Mouse (Mus musculus) monocyte, adult 5-6 weeks (primary cell): ENCODE results near the gene Dbndd2. TPM values are rescaled to one million over a fixed set of nuclear protein-coding genes. Genes with fewer than 3 reads are reported as not detected.
A peak's percentile ranks its signal among the peaks of the same experiment; 100 is the strongest.

Experiments
- ATAC-seq: fragments of 153-309, 156-312 bp; replicated peaks from 2 replicates; pipeline ENCODE4 v1.8.0; 2017; ENCODE audit warnings: mild to moderate bottlenecking; ENCODE audit not compliant: low TSS enrichment, insufficient number of reproducible peaks, severe bottlenecking, poor library complexity, low FRiP score
- total RNA-seq: library from RNA; stranded (forward); fragments of 200-1000, 200-491, 200-594 nt; gene quantifications from 3 replicates; pipeline ENCODE4 v1.2.3, GENCODE M21; 2017

The Dbndd2 gene
- total RNA-seq, 1 experiment from 2014 or later: 7.4 TPM

- no peak for ATAC-seq
Observed at GRCm38 (mm10) chr2:164519171-164519526, 33.2 kb downstream of the Dbndd2 start.

- peak; percentile 69 for ATAC-seq
Observed at GRCm38 (mm10) chr2:164520782-164521181, 34.9 kb downstream of the Dbndd2 start.

GRCm38 (mm10) chr2:164521841-164522240 is 35.9 kb downstream of the Dbndd2 start:
- peak; percentile 80 for ATAC-seq

GRCm38 (mm10) chr2:164522280-164522679 is 36.4 kb downstream of the Dbndd2 start:
- ATAC-seq: 0 out of 2 replicates have a peak, but pooled peaks have one; percentile 11

- no peak for ATAC-seq
Observed at GRCm38 (mm10) chr2:164523301-164523773, 37.4 kb downstream of the Dbndd2 start.

GRCm38 (mm10) chr2:164528557-164528956 is 42.7 kb downstream of the Dbndd2 start:
- no peak for ATAC-seq

- ATAC-seq: peak; percentile 73
Observed at GRCm38 (mm10) chr2:164531169-164531568, 45.3 kb downstream of the Dbndd2 start.

GRCm38 (mm10) chr2:164534315-164534714 is 48.4 kb downstream of the Dbndd2 start:
- no peak for ATAC-seq

GRCm38 (mm10) chr2:164537003-164537402 is 51.1 kb downstream of the Dbndd2 start:
- ATAC-seq: no peak

GRCm38 (mm10) chr2:164540652-164541427 is 54.9 kb downstream of the Dbndd2 start:
- no peak for ATAC-seq

- ATAC-seq: no peak
Observed at GRCm38 (mm10) chr2:164542132-164542531, 56.2 kb downstream of the Dbndd2 start.

- no peak for ATAC-seq
Observed at GRCm38 (mm10) chr2:164542598-164542997, 56.7 kb downstream of the Dbndd2 start.

Other genes with a start within 250 kb of the Dbndd2 start
- gene Svs2, start 247.6 kb upstream of the Dbndd2 start, total RNA-seq: 1.1 to 1.6 TPM in 2 of 3 replicates, not detected in the other
- not detected in 3 replicates for gene Svs3b, start 229.5 kb upstream of the Dbndd2 start, total RNA-seq
- gene Svs4, start 207.6 kb upstream of the Dbndd2 start, total RNA-seq: not detected in 3 replicates
- not detected in 3 replicates for gene Svs3a, start 196.8 kb upstream of the Dbndd2 start, total RNA-seq
- not detected in 3 replicates for gene Svs6, start 169.4 kb upstream of the Dbndd2 start, total RNA-seq
- gene Svs5, start 153.4 kb upstream of the Dbndd2 start, total RNA-seq: not detected in 3 replicates
- gene Slpi, start 97.0 kb upstream of the Dbndd2 start, total RNA-seq: 7.4 to 25.2 TPM (median 20.6 TPM) in 3 replicates
- not detected in 3 replicates for gene Rbpjl, start 83.0 kb upstream of the Dbndd2 start, total RNA-seq
- not detected in 3 replicates for gene Matn4, start 80.9 kb upstream of the Dbndd2 start, total RNA-seq
- gene Sdc4, start 42.2 kb upstream of the Dbndd2 start, total RNA-seq: 14.1 to 26.0 TPM (median 16.6 TPM) in 3 replicates
- 17.0 to 30.1 TPM (median 24.9 TPM) in 3 replicates for gene Sys1, start 29.1 kb upstream of the Dbndd2 start, total RNA-seq
- 4.9 TPM in 1 of 3 replicates, not detected in the others for gene Gm20458, start 25.1 kb upstream of the Dbndd2 start, total RNA-seq
- gene Trp53tg5, start 12.4 kb upstream of the Dbndd2 start, total RNA-seq: 0.68 TPM in 1 of 3 replicates, not detected in the others
- 12.6 to 37.4 TPM (median 13.3 TPM) in 3 replicates for gene Pigt, start 11.4 kb downstream of the Dbndd2 start, total RNA-seq
- gene Wfdc2, start 76.3 kb downstream of the Dbndd2 start, total RNA-seq: 1.4 TPM in 1 of 3 replicates, not detected in the others
- not detected in 3 replicates for gene Spint3, start 87.4 kb downstream of the Dbndd2 start, total RNA-seq
- gene Wfdc6a, start 99.3 kb downstream of the Dbndd2 start, total RNA-seq: 0.87 TPM in 1 of 3 replicates, not detected in the others
- not detected in 3 replicates for gene Eppin, start 107.5 kb downstream of the Dbndd2 start, total RNA-seq
- not detected in 3 replicates for gene Wfdc6b, start 127.4 kb downstream of the Dbndd2 start, total RNA-seq
- not detected in 3 replicates for gene Wfdc8, start 127.5 kb downstream of the Dbndd2 start, total RNA-seq
- not detected in 3 replicates for gene Wfdc16, start 152.7 kb downstream of the Dbndd2 start, total RNA-seq
- not detected in 3 replicates for gene Wfdc10, start 169.9 kb downstream of the Dbndd2 start, total RNA-seq
- not detected in 3 replicates for gene Wfdc9, start 170.5 kb downstream of the Dbndd2 start, total RNA-seq
- not detected in 3 replicates for gene Wfdc11, start 188.0 kb downstream of the Dbndd2 start, total RNA-seq
- not detected in 3 replicates for gene Wfdc13, start 199.0 kb downstream of the Dbndd2 start, total RNA-seq
- not detected in 3 replicates for gene Spint4, start 212.4 kb downstream of the Dbndd2 start, total RNA-seq
- gene Spint5, start 229.2 kb downstream of the Dbndd2 start, total RNA-seq: not detected in 3 replicates